Mouse (Mus musculus): ENCODE results near the gene Mad1l1.

DNA sequence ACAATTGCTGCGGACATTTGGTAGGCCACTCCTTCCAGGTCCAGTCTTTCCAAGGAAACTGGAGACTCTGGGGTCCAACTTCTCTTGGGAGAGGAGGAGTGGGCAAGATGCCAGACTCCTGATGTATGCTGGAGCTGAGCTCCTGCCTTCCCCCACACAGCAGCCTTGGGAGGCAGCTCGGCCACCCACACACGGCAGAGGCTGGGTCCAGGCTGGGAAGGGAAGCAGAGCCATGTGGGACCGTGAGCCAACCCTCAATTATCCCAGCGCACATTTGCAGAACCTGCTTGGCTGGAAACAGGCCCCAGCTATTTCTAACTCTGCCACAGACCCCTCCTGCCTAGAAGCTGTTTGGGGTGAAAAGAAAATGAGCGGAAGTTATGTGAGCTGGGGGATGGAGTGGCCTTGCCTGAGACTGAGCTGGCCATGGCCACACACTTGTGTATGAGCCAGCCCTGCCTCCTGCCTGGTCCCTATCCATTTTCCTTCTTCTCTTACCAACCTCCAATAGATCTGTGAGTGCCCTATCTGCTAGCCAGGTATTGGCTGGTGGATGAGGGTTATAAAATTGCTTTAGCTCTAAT lies 260.0 kb downstream of the Mad1l1 start:
- TF ChIP-seq POLR2A (IDR thresholded peaks at IDR 0.05; ENCODE audit: extremely low read depth, insufficient read depth, low read length) = no peak
- no peak for TF ChIP-seq CTCF (IDR thresholded peaks at IDR 0.05; ENCODE audit: low read depth, low read length)

Data from liver, adult 2 months (tissue).